ENCODE assay signal across 8 mouse cellular contexts in genomic region chr5:122726068-122726467, GRCm38 (mm10). TPM values are rescaled to one million over a fixed set of nuclear protein-coding genes. Genes with fewer than 3 reads are reported as not detected.
DNase-seq lines count a peak whose midpoint lies in the region; ATAC-seq and TF ChIP-seq lines count a peak whose summit lies in the region.
"Had no signal": no experiment of that assay in that cellular context is flagged by ENCODE, and none has a peak within 500 bp of the region (broad histone marks: within the 10 kb centered on the region; RNA-seq: fewer than 3 reads in every experiment).

No protein-coding gene starts in this region.

- H3K27me3 ChIP-seq in embryonic facial prominence, embryonic 14.5 days (replicated peaks; ENCODE audit: control insufficient read depth, insufficient read depth, low read length), result no peaks in the 10 kb centered on the region
- H3K27me3 ChIP-seq in hindbrain, embryonic 16.5 days (replicated peaks; ENCODE audit: control insufficient read depth, insufficient read depth, low read length), result no peaks in the 10 kb centered on the region

- no peak for TF ChIP-seq POLR2A in bone marrow, adult 2 months (IDR thresholded peaks at IDR 0.05; ENCODE audit: borderline replicate concordance, control insufficient read depth, low read depth, low read length)

- no peak overlapping the region for H3K4me2 ChIP-seq in embryonic facial prominence, embryonic 14.5 days (ENCODE audit: low read depth, low read length)
- no peak overlapping the region for H3K4me2 ChIP-seq in hindbrain, embryonic 16.5 days (ENCODE audit: low read length)
- H3K4me2 ChIP-seq: midbrain, embryonic 12.5 days had no signal

- H3K9me3 ChIP-seq in embryonic facial prominence, embryonic 14.5 days (ENCODE audit: control insufficient read depth, low read length), result no peaks in the 10 kb centered on the region
- no peaks in the 10 kb centered on the region for H3K9me3 ChIP-seq in hindbrain, embryonic 16.5 days (ENCODE audit: control insufficient read depth, low read length)
- H3K9me3 ChIP-seq: midbrain, embryonic 12.5 days had no signal

- peak; percentile 62 for DNase-seq in MEL-GATA-1-ER (ENCODE audit: extremely low read depth, low read depth)
- peak; percentile 77 for DNase-seq in embryonic facial prominence, embryonic 14.5 days (ENCODE audit: low spot score)
- peak; percentile 46 to 74 for DNase-seq in layer of hippocampus, postnatal 25 days (ENCODE audit: extremely low spot score in 1 of 2, low spot score in 1 of 2)
- peak; percentile 80 for DNase-seq in lung, postnatal 14 days
- peak; percentile 52 for DNase-seq in right cerebral cortex, postnatal 25 days

- no peak overlapping the region for H3K27ac ChIP-seq in bone marrow, adult 2 months (ENCODE audit: control insufficient read depth, insufficient read depth, low read depth, low read length, poor library complexity)
- H3K27ac ChIP-seq in embryonic facial prominence, embryonic 14.5 days (replicated peaks; ENCODE audit: low read depth, low read length), result no peak overlapping the region
- H3K27ac ChIP-seq in hindbrain, embryonic 16.5 days (ENCODE audit: low read depth, low read length), result no peak overlapping the region
- H3K27ac ChIP-seq: midbrain, embryonic 12.5 days had no signal

- peak; percentile 18; the same call in 1 of the 2 replicates for TF ChIP-seq CTCF in bone marrow, adult 2 months (IDR thresholded peaks at IDR 0.05; ENCODE audit: control insufficient read depth, insufficient read depth, low read length)

- H3K4me1 ChIP-seq in bone marrow, adult 2 months (ENCODE audit: control insufficient read depth, insufficient read depth, low read length), result no peaks in the 10 kb centered on the region
- no peaks in the 10 kb centered on the region for H3K4me1 ChIP-seq in embryonic facial prominence, embryonic 14.5 days (ENCODE audit: control insufficient read depth, insufficient read depth, low read length)
- H3K4me1 ChIP-seq in hindbrain, embryonic 16.5 days (ENCODE audit: control insufficient read depth, insufficient read depth, low read depth, low read length), result no peaks in the 10 kb centered on the region
- H3K4me1 ChIP-seq: midbrain, embryonic 12.5 days had no signal

- no peak overlapping the region for H3K9ac ChIP-seq in embryonic facial prominence, embryonic 14.5 days (ENCODE audit: low read depth, low read length)
- no peak overlapping the region for H3K9ac ChIP-seq in hindbrain, embryonic 16.5 days (ENCODE audit: low read depth, low read length)
- H3K9ac ChIP-seq: midbrain, embryonic 12.5 days had no signal

- peak; percentile 47; the same call in 1 of the 2 replicates for ATAC-seq in embryonic facial prominence, embryonic 14.5 days (ENCODE audit: low read depth)
- peak; percentile 63 for ATAC-seq in hindbrain, embryonic 16.5 days

- 0 out of 2 replicates have a peak, but pooled peaks cover 6% of the 10 kb centered on the region for H3K36me3 ChIP-seq in embryonic facial prominence, embryonic 14.5 days (ENCODE audit: control insufficient read depth, insufficient read depth, low read length)
- no peaks in the 10 kb centered on the region for H3K36me3 ChIP-seq in hindbrain, embryonic 16.5 days (ENCODE audit: control insufficient read depth, insufficient read depth, low read length)
- H3K36me3 ChIP-seq: midbrain, embryonic 12.5 days had no signal

- 24% methylated on average over 7 of the region's 7 CpGs for WGBS in bone marrow, adult 2 months
- 21% methylated on average over 7 of the region's 7 CpGs for WGBS in embryonic facial prominence, embryonic 14.5 days
- 19% methylated on average over 7 of the region's 7 CpGs for WGBS in hindbrain, embryonic 16.5 days

- H3K4me3 ChIP-seq in bone marrow, adult 2 months (replicated peaks; ENCODE audit: control insufficient read depth, low read depth, low read length), result no peak overlapping the region
- no peak overlapping the region for H3K4me3 ChIP-seq in embryonic facial prominence, embryonic 14.5 days (ENCODE audit: low read depth, low read length)
- no peak overlapping the region for H3K4me3 ChIP-seq in hindbrain, embryonic 16.5 days (ENCODE audit: low read length)
- H3K4me3 ChIP-seq: midbrain, embryonic 12.5 days had no signal

RNA-seq across cellular contexts. Expression of gene P2rx4, which starts 18.7 kb away (rescaled TPM):
- polyA plus RNA-seq in bone marrow, adult 2 months (2011; ENCODE audit: insufficient read depth, insufficient read length, low replicate concordance, missing spikeins), result 13.2 and 23.7 TPM in 2 replicates
- 20.1 and 22.2 TPM in 2 replicates for polyA plus RNA-seq in embryonic facial prominence, embryonic 14.5 days (2014; fragmentation: Nextera tagmentation; extraction: Ambion mirVana)
- polyA plus RNA-seq in hindbrain, embryonic 16.5 days (2015; fragmentation: Nextera tagmentation; extraction: Ambion mirVana), result 16.7 and 20.8 TPM in 2 replicates
- total RNA-seq in layer of hippocampus, postnatal 25 days (2021), result 10 to 100 TPM; 11.4 to 15.0 TPM

RNA-seq across cellular contexts. Expression of gene Camkk2, which starts 53.1 kb away (rescaled TPM):
- polyA plus RNA-seq in bone marrow, adult 2 months (2011; ENCODE audit: insufficient read depth, insufficient read length, low replicate concordance, missing spikeins), result 15.8 and 31.8 TPM in 2 replicates
- polyA plus RNA-seq in embryonic facial prominence, embryonic 14.5 days (2014; fragmentation: Nextera tagmentation; extraction: Ambion mirVana), result 27.7 and 28.4 TPM in 2 replicates
- polyA plus RNA-seq in hindbrain, embryonic 16.5 days (2015; fragmentation: Nextera tagmentation; extraction: Ambion mirVana), result 68.1 and 69.3 TPM in 2 replicates
- 100 to 1,000 TPM; 110 to 127 TPM for total RNA-seq in layer of hippocampus, postnatal 25 days (2021)
